Mouse (Mus musculus): ENCODE measurements around the gene Prune2. TPM values are rescaled to one million over a fixed set of nuclear protein-coding genes. Genes with fewer than 3 reads are reported as not detected.
A peak's percentile ranks its signal among the peaks of the same experiment; 100 is the strongest.

Gene Prune2
- total RNA-seq, 1 experiment, result 42.0 TPM

GRCm38 (mm10) chr19:17144205-17144604, 188.3 kb downstream of the Prune2 start:
- peaks cover 5 to 12% of the 10 kb centered on the region in 2 experiments; a peak in 3 of 4 replicates for H3K4me1 ChIP-seq (ENCODE audit: control insufficient read depth in 2 of 2, insufficient read depth in 2 of 2, low read length in 2 of 2, poor library complexity in 1 of 2)
- H3K9ac ChIP-seq (ENCODE audit: insufficient read depth, low read depth, low read length, poor library complexity, severe bottlenecking), result no peak overlapping the region
- TF ChIP-seq CHD2 (IDR thresholded peaks at IDR 0.05; ENCODE audit: low read depth, low read length) (no peak), HCFC1 (IDR thresholded peaks at IDR 0.05; ENCODE audit: borderline replicate concordance, insufficient read depth, low read length) (no peak), MAFK (IDR thresholded peaks at IDR 0.05; ENCODE audit: insufficient read depth, low read depth, low read length) (no peak), ZC3H11A (IDR thresholded peaks at IDR 0.05; ENCODE audit: borderline replicate concordance, low read depth, low read length) (no peak), ZNF384 (IDR thresholded peaks at IDR 0.05; ENCODE audit: low read depth, low read length) (no peak)
- no peak overlapping the region for H3K4me3 ChIP-seq (ENCODE audit: insufficient read depth in 1 of 2, low read depth in 1 of 2, low read length in 2 of 2, poor library complexity in 1 of 2, severe bottlenecking in 1 of 2)
- no peaks in the 10 kb centered on the region for H3K9me3 ChIP-seq (ENCODE audit: control insufficient read depth, insufficient read depth, low read depth, low read length)
- in situ Hi-C loops (cut with MboI; ENCODE audit: low sequenced_read_pairs in 2 of 2, unreplicated experiment in 2 of 2), result no loop called here
- no peak for DNase-seq (ENCODE audit: low read depth, low spot score)
- no peak overlapping the region for H3K27ac ChIP-seq (ENCODE audit: insufficient read depth, low read depth, low read length, poor library complexity, severe bottlenecking)
- H3K36me3 ChIP-seq (ENCODE audit: control insufficient read depth, insufficient read depth, low read length, poor library complexity, severe bottlenecking), result no peaks in the 10 kb centered on the region

GRCm38 (mm10) chr19:17150064-17150463, 194.1 kb downstream of the Prune2 start:
- H3K9me3 ChIP-seq (ENCODE audit: control insufficient read depth, insufficient read depth, low read depth, low read length), result no peaks in the 10 kb centered on the region
- H3K9ac ChIP-seq (ENCODE audit: insufficient read depth, low read depth, low read length, poor library complexity, severe bottlenecking), result no peak overlapping the region
- in situ Hi-C loops (cut with MboI; ENCODE audit: low sequenced_read_pairs in 2 of 2, unreplicated experiment in 2 of 2), result no loop called here
- no peak for TF ChIP-seq ZC3H11A (IDR thresholded peaks at IDR 0.05; ENCODE audit: borderline replicate concordance, low read depth, low read length)
- TF ChIP-seq MAFK (IDR thresholded peaks at IDR 0.05; ENCODE audit: insufficient read depth, low read depth, low read length), result no peak
- no peak for TF ChIP-seq CHD2 (IDR thresholded peaks at IDR 0.05; ENCODE audit: low read depth, low read length)
- no peak for TF ChIP-seq ZNF384 (IDR thresholded peaks at IDR 0.05; ENCODE audit: low read depth, low read length)
- no peak for TF ChIP-seq HCFC1 (IDR thresholded peaks at IDR 0.05; ENCODE audit: borderline replicate concordance, insufficient read depth, low read length)
- no peak overlapping the region for H3K4me3 ChIP-seq (ENCODE audit: insufficient read depth in 1 of 2, low read depth in 1 of 2, low read length in 2 of 2, poor library complexity in 1 of 2, severe bottlenecking in 1 of 2)
- H3K36me3 ChIP-seq (ENCODE audit: control insufficient read depth, insufficient read depth, low read length, poor library complexity, severe bottlenecking), result no peaks in the 10 kb centered on the region
- no peak overlapping the region for H3K27ac ChIP-seq (ENCODE audit: insufficient read depth, low read depth, low read length, poor library complexity, severe bottlenecking)
- 0 out of 4 replicates have a peak, but pooled peaks cover 0 to 2% of the 10 kb centered on the region in 2 experiments for H3K4me1 ChIP-seq (ENCODE audit: control insufficient read depth in 2 of 2, insufficient read depth in 2 of 2, low read length in 2 of 2, poor library complexity in 1 of 2)
- DNase-seq (ENCODE audit: low read depth, low spot score), result no peak

- Histone ChIP-seq H3K27ac (ENCODE audit: insufficient read depth, low read depth, low read length, poor library complexity, severe bottlenecking) (no peak overlapping the region; the same call in 1 of the 2 replicates), H3K4me3 (ENCODE audit: insufficient read depth in 1 of 2, low read depth in 1 of 2, low read length in 2 of 2, poor library complexity in 1 of 2, severe bottlenecking in 1 of 2) (peak overlapping the region; percentile 17 to 64; a peak in 1 of 4 replicates), H3K4me1 (ENCODE audit: control insufficient read depth in 2 of 2, insufficient read depth in 2 of 2, low read length in 2 of 2, poor library complexity in 1 of 2) (peaks cover 0 to 2% of the 10 kb centered on the region in 2 experiments; a peak in 1 of 4 replicates), H3K36me3 (ENCODE audit: control insufficient read depth, insufficient read depth, low read length, poor library complexity, severe bottlenecking) (no peaks in the 10 kb centered on the region), H3K9me3 (ENCODE audit: control insufficient read depth, insufficient read depth, low read depth, low read length) (no peaks in the 10 kb centered on the region), H3K9ac (ENCODE audit: insufficient read depth, low read depth, low read length, poor library complexity, severe bottlenecking) (no peak overlapping the region)
- peak; percentile 34 for DNase-seq (ENCODE audit: low read depth, low spot score)
- in situ Hi-C loops (cut with MboI; ENCODE audit: low sequenced_read_pairs in 2 of 2, unreplicated experiment in 2 of 2), result no loop called here
- TF ChIP-seq CHD2 (IDR thresholded peaks at IDR 0.05; ENCODE audit: low read depth, low read length) (no peak), ZC3H11A (IDR thresholded peaks at IDR 0.05; ENCODE audit: borderline replicate concordance, low read depth, low read length) (no peak), MAFK (IDR thresholded peaks at IDR 0.05; ENCODE audit: insufficient read depth, low read depth, low read length) (no peak), HCFC1 (IDR thresholded peaks at IDR 0.05; ENCODE audit: borderline replicate concordance, insufficient read depth, low read length) (no peak), ZNF384 (IDR thresholded peaks at IDR 0.05; ENCODE audit: low read depth, low read length) (no peak)
Measured at GRCm38 (mm10) chr19:17151781-17152180, 195.9 kb downstream of the Prune2 start.

- Histone ChIP-seq H3K9ac (ENCODE audit: insufficient read depth, low read depth, low read length, poor library complexity, severe bottlenecking) (0 out of 2 replicates have a peak overlapping the region, but pooled peaks have one; percentile 26), H3K9me3 (ENCODE audit: control insufficient read depth, insufficient read depth, low read depth, low read length) (no peaks in the 10 kb centered on the region), H3K36me3 (ENCODE audit: control insufficient read depth, insufficient read depth, low read length, poor library complexity, severe bottlenecking) (no peaks in the 10 kb centered on the region), H3K4me3 (ENCODE audit: insufficient read depth in 1 of 2, low read depth in 1 of 2, low read length in 2 of 2, poor library complexity in 1 of 2, severe bottlenecking in 1 of 2) (peak overlapping the region; percentile 25 to 51; a peak in 3 of 4 replicates), H3K27ac (ENCODE audit: insufficient read depth, low read depth, low read length, poor library complexity, severe bottlenecking) (no peak overlapping the region), H3K4me1 (ENCODE audit: control insufficient read depth in 2 of 2, insufficient read depth in 2 of 2, low read length in 2 of 2, poor library complexity in 1 of 2) (peaks cover 0 to 2% of the 10 kb centered on the region in 2 experiments; a peak in 1 of 4 replicates)
- peak; percentile 47 for DNase-seq (ENCODE audit: low read depth, low spot score)
- TF ChIP-seq ZNF384 (IDR thresholded peaks at IDR 0.05; ENCODE audit: low read depth, low read length) (no peak), CHD2 (IDR thresholded peaks at IDR 0.05; ENCODE audit: low read depth, low read length) (no peak), ZC3H11A (IDR thresholded peaks at IDR 0.05; ENCODE audit: borderline replicate concordance, low read depth, low read length) (no peak), HCFC1 (IDR thresholded peaks at IDR 0.05; ENCODE audit: borderline replicate concordance, insufficient read depth, low read length) (no peak), MAFK (IDR thresholded peaks at IDR 0.05; ENCODE audit: insufficient read depth, low read depth, low read length) (no peak)
- in situ Hi-C loops (cut with MboI; ENCODE audit: low sequenced_read_pairs in 2 of 2, unreplicated experiment in 2 of 2), result no loop called here
Measured at GRCm38 (mm10) chr19:17152461-17152860, 196.5 kb downstream of the Prune2 start.

Data from ES-E14 (cell line).